Mouse (Mus musculus) mature B cell (primary cell): ENCODE data around the gene Habp2.
"Not testable (repeated sequence)": the region's sequence is repeated elsewhere in the genome, so short reads cannot be mapped to it uniquely, and the experiment has no call there.

Experiments
- in situ Hi-C: fragments of 300-500 bp; cut with MboI; formaldehyde crosslinking; loops from 2 replicates; pipeline ENCODE4 v1.14.3; 2019

Habp2 gene

DNA sequence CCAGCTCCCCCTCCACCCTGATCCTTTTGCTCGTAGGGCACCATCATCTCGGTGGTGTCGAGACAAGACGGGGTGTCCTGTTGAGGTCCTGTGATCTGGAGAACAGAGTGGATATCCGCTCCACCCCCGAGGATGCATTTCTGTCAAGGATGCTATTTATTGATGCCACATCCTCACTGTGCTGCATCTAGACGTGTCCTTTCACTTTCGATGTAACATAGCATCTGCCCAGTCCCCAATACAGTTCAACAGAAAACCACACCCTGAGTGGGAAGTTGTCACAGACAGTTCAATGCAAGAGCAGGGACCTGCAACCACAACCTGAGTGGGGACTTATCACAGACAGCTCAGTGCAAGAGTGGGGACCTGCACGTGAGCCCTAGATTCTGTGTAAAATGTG lies 9.7 kb downstream of the Habp2 start:
- in situ Hi-C loops = no loop called here

DNA sequence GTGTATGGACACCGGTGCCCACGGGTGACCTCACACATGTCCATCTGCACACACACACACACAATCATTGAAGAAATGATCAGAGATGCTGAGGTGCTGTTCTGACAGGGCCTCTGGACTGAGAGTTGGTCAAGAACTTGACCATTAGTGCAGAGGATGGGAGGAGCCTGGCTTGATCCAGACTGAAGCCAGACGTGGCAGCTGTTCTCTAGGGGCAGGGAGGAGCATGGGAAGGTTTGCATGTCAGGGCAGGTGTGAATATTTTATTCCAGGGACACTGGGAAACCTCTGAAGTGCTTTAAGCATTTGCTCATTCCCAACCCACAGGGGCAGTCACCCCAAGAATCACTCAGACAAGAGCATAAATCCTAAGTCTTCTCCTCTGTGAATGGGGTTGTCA lies 10.3 kb downstream of the Habp2 start:
- in situ Hi-C loops = no loop called here

DNA sequence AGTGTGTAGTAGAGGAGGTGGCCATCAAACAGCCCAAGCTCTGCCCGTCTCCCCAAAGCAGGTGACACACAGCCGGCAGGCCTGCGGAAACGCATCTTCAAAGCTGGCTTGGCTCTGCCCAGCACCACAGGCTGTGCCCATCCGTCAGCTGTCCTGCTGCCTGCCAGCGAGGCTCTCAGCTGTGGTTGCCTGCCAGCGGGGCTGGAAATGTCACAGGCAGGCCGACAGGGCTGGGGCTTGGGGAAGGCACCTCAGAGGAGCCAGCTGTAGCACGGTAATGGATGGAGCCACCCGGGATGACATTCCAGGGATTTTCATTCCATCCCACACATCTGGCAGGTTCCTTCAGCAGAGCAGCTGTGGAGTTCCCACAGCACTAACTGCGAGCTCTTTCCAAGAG lies 13.9 kb downstream of the Habp2 start:
- in situ Hi-C loops = no loop called here

DNA sequence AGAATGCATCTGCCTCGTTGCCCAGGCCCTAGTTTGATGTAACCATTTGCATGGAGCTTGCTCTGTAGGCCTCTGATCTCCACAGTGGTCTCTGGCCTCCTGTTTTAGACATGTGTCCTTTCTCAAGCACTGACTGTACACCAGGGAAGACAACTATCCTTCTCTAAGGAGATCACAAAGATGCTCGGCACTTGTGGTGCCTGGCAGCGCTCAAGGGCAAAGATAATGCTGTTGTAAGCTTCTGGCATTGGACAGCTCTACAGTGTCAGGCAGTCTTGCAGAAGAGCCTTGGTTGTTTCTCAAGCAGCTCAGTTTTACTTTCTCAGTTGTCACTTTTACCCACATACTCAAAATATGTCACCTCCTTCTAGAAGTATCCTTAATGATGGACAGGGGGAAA lies 29.6 kb downstream of the Habp2 start:
- in situ Hi-C loops = no loop called here

DNA sequence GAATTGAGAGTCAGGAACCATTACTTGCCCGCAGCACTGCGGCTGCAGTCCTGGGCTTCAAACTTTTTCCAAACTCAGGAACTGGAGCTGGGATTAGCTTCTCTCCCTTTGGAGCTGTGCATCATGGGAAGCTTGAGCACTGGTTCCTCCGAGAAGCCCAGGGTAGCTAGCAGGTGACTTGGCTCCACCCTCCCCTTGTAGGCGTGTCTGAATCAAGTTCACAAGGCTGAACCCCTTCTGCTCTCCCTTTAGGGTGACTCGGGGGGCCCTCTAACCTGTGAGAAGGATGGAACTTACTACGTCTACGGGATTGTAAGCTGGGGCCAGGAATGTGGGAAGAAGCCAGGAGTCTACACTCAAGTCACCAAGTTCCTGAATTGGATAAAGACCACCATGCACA lies 32.3 kb downstream of the Habp2 start:
- in situ Hi-C loops = no loop called here

DNA sequence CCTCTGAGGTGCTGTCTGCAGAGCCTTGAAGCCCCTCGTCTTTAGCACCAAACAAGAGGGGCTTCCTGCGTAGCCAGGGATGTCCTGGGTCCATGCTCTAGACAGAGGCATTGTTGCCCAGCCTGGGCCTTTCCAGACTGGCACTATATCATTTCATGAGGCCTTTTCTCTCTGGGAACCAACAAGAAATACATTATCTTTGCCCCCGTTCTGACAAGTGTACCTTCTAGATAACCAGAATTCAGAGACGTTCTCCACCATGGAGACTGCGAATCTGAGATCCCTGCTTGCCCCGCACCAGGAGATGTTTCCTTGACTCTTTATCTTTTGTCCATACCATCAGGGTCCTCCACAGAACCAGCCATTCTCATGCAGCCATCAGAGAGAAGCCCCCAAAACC lies 32.7 kb downstream of the Habp2 start:
- in situ Hi-C loops = no loop called here

DNA sequence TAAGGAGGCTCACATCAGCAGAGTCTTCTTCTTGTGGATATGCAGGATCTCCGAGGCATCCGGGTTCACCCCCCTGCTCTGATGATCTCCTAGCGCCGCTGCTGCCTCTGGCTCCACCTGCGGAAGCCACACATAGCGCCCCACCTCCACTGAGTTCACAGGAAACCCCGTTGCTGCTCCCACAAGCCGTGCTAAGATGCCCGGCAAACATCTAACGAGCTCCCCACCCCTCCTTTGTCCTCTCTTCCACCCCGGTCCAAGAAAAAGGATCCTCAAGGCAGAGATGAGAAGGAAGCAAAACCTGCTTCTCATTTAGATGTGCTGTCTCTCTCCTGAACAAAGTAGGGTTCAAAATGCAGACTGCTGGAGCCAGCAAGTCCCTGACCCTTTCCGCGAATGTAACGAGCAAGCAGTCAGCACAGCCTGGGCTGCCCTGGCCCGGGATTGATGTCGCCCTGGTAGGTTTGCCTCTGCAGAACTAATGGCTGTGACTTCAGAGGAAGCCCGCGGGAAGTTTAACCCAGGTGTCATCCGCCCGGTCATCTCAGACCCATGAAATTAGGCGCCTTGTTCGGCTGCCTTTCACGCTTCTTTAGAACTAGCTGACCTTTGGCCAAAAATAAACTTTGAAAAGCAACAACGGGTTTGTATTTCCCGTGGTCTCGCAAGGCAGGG lies 33.4 kb downstream of the Habp2 start:
- in situ Hi-C loops = no loop called here

DNA sequence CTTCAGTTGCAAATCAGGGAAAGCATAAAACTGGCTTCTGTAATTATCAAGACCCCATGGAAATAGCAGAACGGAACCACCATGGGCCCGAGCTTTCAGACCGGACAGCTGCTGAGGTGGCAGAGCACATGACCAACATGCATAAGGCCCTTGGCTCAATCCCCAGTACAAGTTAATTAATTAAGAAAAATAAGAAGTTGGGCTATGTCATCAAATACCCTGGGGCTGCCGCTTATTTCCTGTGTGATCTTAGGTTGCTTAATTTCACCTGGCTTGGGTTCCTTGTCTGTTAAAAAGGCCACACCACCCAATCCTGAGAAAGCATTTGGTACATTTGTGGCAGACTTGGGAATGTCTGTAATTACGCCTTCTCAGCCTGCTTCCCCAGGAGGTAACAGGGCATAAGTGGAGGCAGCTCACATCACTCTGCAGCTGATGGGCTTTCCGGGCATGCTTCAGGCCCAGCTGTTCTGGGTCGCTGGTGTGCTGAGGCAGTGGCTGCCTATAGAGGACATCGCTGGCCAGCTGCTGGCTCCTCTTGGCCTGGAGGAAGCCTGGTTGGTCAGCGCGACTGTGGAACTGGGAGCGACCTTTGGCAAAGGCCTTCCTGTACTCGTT lies 34.5 kb downstream of the Habp2 start:
- in situ Hi-C loops = no loop called here

DNA sequence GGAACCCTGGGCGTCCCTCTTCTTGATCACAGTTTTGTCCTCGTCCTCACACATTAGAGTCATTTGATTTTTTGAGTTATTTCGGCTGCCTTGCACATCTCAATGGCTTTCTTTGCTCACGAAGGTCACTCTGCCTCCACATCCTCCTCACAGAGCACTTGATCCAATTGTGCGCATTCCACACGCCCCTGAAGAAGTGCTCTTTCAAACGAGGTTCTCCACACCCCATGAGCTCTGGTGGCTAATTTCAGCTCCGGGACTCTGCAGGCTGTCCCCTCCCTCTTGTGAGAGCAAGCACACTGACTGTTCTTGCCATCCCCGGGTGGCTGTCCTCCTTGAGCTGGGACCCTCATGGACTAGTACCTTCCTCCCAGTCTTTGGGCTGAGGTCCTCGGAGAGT lies 38.7 kb downstream of the Habp2 start:
- in situ Hi-C loops = no loop called here

DNA sequence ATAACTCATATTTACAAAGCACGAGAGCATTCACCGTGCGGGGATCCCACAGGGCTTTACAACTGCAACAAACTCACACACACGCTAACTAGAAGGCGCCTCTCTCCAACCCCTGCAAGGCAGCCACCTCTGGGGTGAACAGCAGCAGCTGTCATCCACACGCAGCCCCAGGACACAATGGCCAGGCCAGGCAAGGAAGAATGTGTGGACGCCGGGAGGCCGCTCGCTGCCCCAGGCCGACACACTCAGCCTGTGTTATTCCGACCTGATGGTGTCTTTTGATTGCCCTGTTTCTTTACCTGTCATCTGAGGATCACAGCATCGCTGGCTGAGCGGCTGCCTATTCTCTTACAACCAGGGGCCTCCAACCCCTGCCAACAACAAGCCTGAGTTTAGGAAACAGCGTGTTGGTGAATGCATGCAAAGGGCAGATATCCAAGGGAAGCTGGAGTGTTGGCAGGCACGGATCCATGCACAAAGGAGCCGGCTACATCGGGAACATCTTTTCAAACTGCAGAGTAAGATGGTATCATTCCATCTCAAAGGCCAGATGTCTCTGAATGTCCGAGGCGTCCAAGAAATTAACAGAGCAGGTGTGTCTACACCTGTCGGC lies 39.4 kb downstream of the Habp2 start:
- in situ Hi-C loops = no loop called here

DNA sequence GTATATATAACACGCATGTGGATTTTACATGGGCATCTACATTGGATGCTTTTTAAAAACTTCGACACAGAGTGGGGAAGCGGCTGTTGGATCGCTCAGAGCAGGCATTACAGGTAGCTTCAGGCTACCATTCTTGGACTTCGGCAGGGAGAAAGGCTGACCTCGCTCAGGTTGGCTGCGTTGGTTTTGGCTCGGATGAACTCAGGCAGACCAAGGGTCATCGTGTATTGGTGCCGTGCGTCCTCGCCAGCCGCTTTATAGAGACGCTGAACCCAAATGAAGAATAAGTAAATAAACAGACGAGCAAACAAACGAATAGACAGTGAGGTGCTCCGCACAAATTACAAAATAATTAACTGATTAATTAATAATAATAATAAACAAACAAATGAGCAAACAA lies 49.4 kb downstream of the Habp2 start:
- in situ Hi-C loops = no loop called here

DNA sequence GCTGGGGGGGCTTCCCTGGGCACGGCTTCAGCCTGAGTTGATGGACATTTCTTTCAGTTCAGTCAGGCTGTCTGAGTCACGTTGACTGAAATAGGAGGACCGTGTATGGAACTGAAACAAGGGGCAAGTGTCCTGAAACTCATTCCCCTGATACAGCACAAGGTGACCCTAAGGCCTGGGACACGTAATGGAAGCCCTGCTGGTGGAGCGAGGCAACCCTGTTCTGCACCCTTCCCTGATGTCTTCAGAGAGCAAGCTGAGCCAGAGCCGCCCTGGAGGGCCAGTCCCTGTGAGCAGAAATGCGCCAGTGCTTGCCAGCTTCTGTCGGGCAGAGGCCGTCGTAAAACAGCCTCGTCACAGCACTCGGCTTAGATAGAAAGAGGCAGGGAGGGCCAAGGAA lies 49.9 kb downstream of the Habp2 start:
- in situ Hi-C loops = no loop called here

DNA sequence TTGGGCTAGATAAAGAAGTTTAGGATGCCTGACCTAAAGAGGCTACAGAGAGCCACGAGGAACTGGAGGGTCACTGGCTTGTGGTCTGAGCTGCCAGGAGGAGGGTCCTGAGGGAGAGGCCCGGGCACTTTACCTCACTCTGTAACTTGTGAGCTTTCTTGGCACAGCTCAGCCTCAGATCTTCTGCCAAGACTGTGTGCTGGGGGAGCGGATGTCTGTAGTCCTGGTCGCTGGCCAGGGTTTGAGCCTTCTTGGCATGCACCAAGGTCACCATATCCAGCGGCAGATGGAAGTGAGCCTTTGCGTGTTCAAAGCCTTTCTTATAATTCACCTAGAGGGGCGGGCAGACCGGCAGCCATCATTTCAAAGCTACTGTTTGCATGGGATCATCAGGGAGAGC lies 55.1 kb downstream of the Habp2 start:
- in situ Hi-C loops = no loop called here

DNA sequence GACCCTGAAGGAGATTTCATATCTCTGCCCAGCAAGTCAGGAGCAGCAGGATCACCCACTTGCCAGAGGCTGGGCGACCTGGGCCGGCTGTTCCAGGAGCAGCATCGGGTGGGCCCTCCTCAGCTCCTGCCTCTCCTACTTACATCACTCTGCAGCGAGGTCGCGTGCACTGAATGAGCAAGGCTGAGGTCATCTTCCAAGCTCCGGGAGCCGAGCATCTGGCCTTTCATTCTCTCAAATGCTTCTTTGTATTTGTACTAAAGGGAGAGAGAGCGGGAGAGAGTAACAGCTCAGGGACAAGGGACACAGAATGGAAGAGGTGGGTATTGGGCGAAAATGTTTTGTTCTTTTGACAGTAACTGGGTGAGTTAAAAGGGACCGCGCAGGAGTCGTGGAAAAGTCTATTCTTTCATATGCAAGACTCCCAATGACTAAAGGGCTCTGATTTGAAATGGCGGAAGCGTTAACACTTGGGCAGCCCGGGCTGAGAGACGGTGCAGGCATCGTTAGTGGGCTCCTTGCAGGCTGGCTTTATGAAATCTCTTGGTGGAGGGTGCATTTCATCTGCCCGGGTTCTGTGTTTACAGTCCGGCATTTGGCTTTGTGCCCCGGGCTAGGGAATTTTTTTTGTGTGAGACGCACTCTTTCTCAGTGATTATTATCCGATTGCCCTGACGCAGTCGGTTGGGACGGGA lies 57.1 kb downstream of the Habp2 start:
- in situ Hi-C loops = no loop called here

DNA sequence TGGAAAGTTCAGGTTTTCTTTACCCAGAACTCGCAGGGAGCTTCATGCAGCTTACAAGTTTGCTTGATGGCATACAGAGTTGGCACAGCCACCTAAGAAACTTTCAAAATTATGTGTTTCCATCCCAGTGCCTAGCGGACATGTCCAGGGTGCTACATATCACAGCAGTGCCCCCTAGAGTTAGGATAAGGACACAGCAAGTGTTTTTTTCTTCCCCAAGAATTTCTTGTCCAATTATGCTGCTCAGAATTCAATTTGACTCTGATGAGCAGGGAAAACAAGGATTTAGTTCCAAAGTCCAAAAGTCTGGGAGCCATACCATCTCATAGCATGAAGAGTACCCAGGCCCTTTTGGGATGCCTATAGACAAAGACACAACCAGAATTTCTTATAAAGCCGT lies 59.1 kb downstream of the Habp2 start:
- in situ Hi-C loops = no loop called here

DNA sequence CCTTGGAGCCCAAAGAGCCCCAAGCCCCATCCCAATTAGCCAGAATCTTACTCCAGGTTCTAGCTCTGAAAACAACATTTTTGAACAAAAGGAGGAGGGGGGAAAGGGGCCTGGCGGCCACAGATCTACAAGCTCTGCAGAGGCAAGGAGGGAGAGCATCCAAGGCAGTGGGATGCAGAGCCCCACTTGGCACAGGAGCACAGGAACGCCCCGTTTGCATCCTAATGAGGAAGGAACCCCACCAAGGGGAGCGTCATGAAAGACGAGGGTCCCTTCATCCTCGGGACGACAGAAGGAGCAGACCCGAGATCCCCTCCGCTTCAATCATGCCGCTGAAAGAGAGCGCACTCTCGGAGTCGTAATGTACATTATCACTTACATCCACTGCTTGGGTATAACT lies 59.8 kb downstream of the Habp2 start:
- in situ Hi-C loops = no loop called here

DNA sequence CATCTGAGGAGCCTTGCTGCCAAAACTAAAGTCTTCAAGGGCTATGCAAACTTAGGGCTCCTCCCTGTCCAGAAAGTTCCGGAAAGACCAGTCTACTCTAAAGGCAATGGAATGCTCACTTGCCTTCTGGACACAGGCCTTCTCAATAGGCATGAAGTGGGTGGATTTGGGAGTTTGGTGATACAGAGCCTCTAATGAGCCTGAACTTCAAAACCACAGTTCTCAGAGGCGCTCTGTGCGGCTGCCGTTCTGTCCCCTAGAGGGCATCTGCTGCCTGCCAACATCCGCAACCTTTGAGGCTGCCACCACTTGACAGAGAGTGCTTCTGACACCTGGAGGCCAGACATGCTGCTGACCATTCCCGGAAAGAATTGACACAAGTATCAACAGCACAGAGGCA lies 62.4 kb downstream of the Habp2 start:
- in situ Hi-C loops = no loop called here

DNA sequence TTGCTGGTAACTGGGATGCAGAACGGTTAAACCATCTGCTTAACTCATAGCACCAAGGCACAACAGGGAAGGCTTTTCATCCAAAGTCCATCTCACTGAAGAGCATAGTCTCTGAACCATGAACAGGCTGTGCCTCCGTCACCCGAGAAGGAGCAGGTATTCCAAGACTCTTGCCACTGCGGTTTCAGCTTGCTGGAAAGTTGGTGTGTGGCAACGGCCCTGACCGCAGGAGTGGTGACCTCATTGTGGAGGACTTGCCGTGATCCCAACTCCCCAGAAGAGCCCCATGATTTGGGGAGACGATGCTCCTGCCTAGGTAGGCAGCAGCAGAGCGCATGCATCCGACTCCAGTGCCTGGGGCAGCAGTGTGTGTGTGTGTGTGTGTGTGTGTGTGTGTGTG lies 66.8 kb downstream of the Habp2 start:
- in situ Hi-C loops = no loop called here

DNA sequence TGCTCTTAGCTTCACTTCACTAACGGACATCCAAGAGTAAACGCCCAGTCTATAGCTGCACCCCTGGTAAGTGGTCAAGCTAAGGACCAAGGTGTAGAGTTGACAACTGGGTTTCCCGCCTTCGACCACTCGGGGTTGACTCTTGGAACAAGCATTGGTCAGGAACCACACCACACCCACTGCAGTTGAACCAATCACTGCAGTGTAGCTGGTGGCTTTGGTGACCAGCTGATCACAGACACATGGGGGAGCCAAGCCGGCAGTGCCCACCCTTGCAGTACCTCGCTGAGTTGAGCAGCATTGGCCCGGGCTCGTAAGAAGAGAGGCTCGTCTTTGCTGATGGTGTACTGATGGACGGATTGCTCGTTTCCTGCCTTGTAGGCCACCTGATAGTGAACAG lies 68.3 kb downstream of the Habp2 start:
- in situ Hi-C loops = no loop called here

DNA sequence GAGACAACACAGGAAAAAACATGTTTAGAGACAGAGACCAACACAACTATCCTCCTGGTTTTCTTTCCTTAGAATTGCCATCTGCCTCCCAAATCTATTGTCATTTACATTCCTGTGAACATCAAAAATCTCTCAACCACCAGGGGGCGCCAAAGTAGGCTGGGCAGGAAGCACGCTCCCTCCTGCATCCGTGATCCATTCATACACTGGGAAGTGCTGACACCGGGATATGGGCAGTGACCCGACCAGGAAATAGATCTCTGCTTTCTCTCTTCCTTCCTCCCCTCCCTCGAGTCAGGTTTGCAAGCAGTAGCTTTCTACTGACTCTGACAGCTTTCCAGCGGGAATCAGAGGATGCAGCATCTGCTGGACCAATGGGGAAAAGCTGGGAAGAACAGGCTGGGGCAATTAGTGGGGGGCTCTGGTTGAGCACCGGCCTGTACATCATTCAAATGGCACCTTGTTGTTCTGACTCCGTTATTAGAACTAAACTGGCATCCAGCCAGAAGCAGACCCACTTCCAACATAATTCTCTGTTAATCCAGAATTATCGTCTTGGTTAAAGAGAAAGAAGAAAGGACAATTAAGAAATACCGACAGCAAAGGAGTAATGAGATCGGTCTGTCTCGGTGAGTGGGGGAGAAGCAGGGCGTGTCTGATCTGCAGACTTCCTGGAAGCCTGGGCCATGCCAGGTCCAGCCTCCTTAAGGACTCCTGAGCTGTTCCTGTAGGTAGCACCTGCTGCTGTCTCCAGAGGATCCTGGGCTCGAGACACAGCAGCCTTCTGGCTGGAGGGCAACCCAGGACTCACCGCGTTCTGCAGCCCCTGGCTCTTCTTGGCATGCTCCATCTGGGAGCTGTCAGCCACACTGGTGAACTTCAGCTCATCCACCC lies 69.8 kb downstream of the Habp2 start:
- in situ Hi-C loops = no loop called here

DNA sequence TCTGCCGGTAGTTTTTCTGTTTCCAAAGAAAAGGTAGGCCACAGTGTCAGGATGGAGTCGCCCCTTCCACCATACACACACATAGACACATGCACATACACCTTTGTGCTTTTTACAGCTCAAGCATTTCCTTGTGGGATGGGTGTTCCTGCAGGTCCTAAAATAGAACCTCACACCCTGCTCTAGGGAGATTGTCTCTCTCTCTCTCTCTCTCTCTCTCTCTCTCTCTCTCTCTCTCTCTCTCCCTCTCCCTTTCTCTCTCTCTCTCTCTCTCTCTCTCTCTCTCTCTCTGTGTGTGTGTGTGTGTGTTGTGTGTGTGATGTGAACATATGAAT lies 70.4 kb downstream of the Habp2 start:
- in situ Hi-C loops = not testable (repeated sequence)

DNA sequence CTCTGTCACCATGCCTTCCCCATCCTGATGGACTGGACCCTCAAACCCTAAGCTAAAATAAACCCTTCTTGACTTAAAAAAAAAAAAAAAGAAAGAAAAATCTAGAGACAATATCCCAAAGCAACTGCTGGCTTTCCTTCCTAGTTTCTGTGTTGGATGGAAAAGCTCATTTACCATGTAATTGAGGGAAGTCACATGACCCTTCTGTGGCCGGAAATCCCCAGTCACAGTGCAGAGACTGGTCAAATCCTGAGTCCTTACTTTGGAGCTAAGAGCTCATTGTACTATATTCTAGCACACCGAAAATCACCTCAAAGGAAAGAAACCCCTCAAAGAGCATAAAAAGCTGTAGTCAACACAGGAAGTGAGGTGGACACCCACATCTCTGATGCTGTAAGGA lies 72.0 kb downstream of the Habp2 start:
- in situ Hi-C loops = no loop called here
